Mouse (Mus musculus) lung, embryonic 15.5 days (tissue): ENCODE measurements around the gene Fstl1. TPM values are rescaled to one million over a fixed set of nuclear protein-coding genes. Genes with fewer than 3 reads are reported as not detected.

Experiments used
- ATAC-seq: fragments of 200-750 bp; cut with Nextera tagmentation; 2 replicates; pipeline ENCODE4 v1.8.0; 2017; ENCODE audit warnings: moderate number of reproducible peaks, borderline replicate concordance; ENCODE audit not compliant: low FRiP score, low TSS enrichment; ENCODE audit errors: extremely low read depth
- H3K27ac ChIP-seq: fragments of 300-500 bp; sonication (generic); 2 replicates; pipeline ENCODE4 v1.5.1; 2015; ENCODE audit warnings: moderate library complexity, mild to moderate bottlenecking, inconsistent platforms
- H3K27me3 ChIP-seq: fragments of 300-500 bp; sonication (generic); 2 replicates; pipeline ENCODE4 v1.6.1; 2015; ENCODE audit warnings: inconsistent platforms
- H3K36me3 ChIP-seq: fragments of 300-500 bp; sonication (generic); 2 replicates; pipeline ENCODE4 v1.6.1; 2015; ENCODE audit warnings: inconsistent platforms
- H3K4me1 ChIP-seq: fragments of 300-500 bp; sonication (generic); 2 replicates; pipeline ENCODE4 v1.6.1; 2015; ENCODE audit warnings: inconsistent platforms
- H3K4me2 ChIP-seq: fragments of 300-500 bp; sonication (generic); 2 replicates; pipeline ENCODE4 v1.6.1; 2015; ENCODE audit warnings: inconsistent platforms, mild to moderate bottlenecking, moderate library complexity
- H3K4me3 ChIP-seq: fragments of 300-500 bp; sonication (generic); 2 replicates; pipeline ENCODE4 v1.5.1; 2015; ENCODE audit warnings: mild to moderate bottlenecking, inconsistent platforms
- H3K9ac ChIP-seq: fragments of 300-500 bp; sonication (generic); 2 replicates; pipeline ENCODE4 v1.6.1; 2015; ENCODE audit warnings: inconsistent platforms
- H3K9me3 ChIP-seq: fragments of 300-500 bp; sonication (generic); 2 replicates; pipeline ENCODE4 v1.6.1; 2016; ENCODE audit warnings: inconsistent platforms
- WGBS: fragments of 180-500 bp; shearing (Covaris S2); methylation state at CpG from one replicate; pipeline ENCODE4 v1.1.7; 2015; 5-methylcytosine and 5-hydroxymethylcytosine counted together
- polyA plus RNA-seq: library from polyadenylated mRNA; unstranded; fragments of >200 nt; fragmentation: Nextera tagmentation; extraction: Ambion mirVana; gene quantifications from 2 replicates; pipeline ENCODE4 v1.2.1, GENCODE M21; 2015

The Fstl1 gene
- polyA plus RNA-seq, 1 experiment from 2014 or later: 550 TPM

DNA sequence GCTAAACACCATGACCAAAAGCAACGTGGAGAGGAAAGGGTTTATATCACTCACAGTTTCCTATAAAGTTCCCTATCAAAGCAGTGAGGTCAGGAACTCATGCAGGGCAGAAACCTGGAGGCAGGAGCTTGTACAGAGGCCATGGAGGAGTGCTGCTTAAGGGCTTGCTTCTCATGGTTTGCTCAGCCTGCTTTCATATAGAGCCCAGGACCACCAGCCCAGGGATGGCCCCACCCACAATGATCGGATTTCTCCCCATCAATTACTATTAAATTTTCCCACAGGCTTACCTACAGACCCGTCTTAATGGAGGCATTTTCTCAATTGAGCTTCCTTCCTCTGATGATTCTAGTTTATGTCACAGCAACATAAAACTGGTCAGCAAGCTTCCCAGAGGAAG lies 60.9 kb downstream of the Fstl1 start:
- Histone ChIP-seq H3K36me3 (peaks cover 34% of the 10 kb centered on the region), H3K27me3 (no peaks in the 10 kb centered on the region), H3K4me3 (no peak overlapping the region), H3K9me3 (no peaks in the 10 kb centered on the region), H3K4me1 (no peaks in the 10 kb centered on the region), H3K9ac (no peak overlapping the region), H3K4me2 (no peak overlapping the region), H3K27ac (no peak overlapping the region)
- 61% methylated on average over 3 of the region's 3 CpGs for WGBS
- no peak for ATAC-seq

DNA sequence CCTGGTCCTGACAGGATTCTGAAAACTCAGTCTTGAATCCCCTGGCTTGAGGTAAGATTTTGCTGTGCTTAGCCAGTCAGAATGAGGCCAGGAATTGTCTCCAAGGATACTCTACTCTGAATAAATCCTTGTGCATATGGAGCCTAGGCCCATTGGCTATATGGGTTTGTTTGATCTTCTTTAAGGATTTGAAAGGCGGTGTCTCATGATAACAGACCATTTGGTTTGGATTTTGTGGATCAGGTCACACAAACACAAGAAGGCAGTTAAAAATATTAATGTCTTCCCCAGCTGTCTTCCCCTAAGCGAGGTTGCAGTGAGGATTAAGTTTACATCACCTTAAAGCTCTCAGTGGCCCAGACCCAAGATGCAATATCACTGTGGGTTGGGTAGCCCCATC lies 65.8 kb downstream of the Fstl1 start:
- H3K36me3 ChIP-seq: no peaks in the 10 kb centered on the region
- H3K4me1 ChIP-seq: peaks cover 13% of the 10 kb centered on the region
- WGBS: 32% methylated on average over 2 of the region's 2 CpGs
- H3K9me3 ChIP-seq: no peaks in the 10 kb centered on the region
- no peak for ATAC-seq
- H3K27ac ChIP-seq: no peak overlapping the region
- H3K9ac ChIP-seq: no peak overlapping the region
- no peaks in the 10 kb centered on the region for H3K27me3 ChIP-seq
- no peak overlapping the region for H3K4me3 ChIP-seq
- no peak overlapping the region for H3K4me2 ChIP-seq

DNA sequence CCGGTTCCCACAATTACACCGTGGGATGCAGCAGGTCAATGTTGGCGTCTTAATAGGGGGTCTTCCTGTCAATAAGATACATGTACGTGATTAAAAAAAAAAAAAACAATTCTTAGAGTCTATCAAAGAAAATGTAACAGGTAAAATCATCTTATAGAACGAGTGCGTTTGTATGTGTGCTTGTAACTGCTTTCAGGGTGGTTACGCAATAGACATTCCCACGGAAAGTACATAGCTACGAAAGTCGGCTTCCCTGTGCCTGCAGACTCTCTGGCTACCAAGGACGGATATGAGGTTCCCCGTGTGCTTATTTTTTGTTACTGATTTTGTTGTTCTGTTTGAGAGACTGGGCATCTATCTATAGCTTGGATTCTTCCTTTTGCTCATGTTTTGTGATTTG lies 67.1 kb downstream of the Fstl1 start:
- Histone ChIP-seq H3K4me2 (no peak overlapping the region), H3K9me3 (no peaks in the 10 kb centered on the region), H3K27ac (no peak overlapping the region), H3K4me3 (no peak overlapping the region), H3K4me1 (peaks cover 13% of the 10 kb centered on the region), H3K36me3 (no peaks in the 10 kb centered on the region), H3K9ac (no peak overlapping the region), H3K27me3 (no peaks in the 10 kb centered on the region)
- no peak for ATAC-seq
- WGBS: 70% methylated on average over 12 of the region's 12 CpGs

DNA sequence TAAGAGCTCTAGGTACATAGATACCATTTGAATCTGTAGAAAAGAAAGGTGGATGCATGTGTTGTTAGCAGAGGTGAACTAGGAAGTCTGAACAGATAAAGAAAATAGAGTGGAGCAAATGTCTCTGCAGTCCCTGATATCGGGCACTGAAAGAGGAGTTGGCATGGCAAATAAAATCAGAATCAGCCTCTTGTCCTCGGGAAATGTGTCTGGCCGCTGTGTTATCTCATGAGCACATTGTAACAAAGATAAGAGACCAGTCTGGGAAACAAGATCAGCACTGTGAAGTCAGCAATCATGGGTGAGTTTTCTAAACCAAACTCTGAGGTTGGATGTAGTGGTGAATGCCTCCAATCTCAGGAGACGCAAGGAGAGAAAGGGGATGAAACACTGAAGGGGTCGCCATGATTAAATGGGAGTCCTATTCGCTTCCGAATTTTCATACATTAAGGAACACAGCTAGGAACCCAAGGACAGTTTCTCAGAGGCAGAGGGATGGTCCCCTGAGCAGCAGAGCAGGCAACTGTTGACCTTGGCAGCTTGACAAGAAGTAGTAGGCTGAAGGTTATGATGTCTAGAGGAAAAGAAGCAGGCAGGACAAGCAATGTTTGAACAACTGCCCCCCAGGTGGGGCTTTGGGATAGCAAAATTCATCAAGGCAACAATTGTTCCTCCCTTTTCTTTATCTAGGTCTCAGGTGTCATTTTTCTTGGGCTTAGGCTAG lies 68.7 kb downstream of the Fstl1 start:
- H3K27ac ChIP-seq: no peak overlapping the region

DNA sequence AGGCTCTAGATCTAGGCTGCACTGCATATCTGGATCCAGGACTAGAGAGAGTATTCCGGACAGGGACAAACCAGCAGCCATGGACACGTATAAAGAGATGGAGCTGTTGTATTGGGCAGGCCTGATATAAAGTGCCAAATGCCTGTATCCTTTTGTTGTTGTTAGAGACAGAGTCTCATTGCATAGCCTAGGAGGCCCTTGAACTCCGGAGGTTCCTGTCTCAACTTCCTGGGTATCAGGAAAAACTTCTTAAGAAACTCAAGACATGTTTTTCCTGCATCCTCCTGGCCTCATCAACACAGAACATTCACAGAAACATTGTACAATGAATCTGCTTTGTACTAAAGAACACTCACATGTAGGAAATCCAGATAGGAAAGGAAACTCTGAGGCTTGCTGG lies 70.4 kb downstream of the Fstl1 start:
- ATAC-seq: no peak
- no peak overlapping the region for H3K9ac ChIP-seq
- H3K27me3 ChIP-seq: no peaks in the 10 kb centered on the region
- peak overlapping the region; percentile 29; the same call in 1 of the 2 replicates for H3K27ac ChIP-seq
- no peaks in the 10 kb centered on the region for H3K36me3 ChIP-seq
- no peak overlapping the region for H3K4me2 ChIP-seq
- 74% methylated on average over 3 of the region's 3 CpGs for WGBS
- H3K4me1 ChIP-seq: peaks cover 21% of the 10 kb centered on the region
- no peaks in the 10 kb centered on the region for H3K9me3 ChIP-seq
- H3K4me3 ChIP-seq: no peak overlapping the region

More for the DNA sequence above, 68.7 kb downstream of the Fstl1 start:
- no peak for ATAC-seq
- no peaks in the 10 kb centered on the region for H3K27me3 ChIP-seq
- H3K4me1 ChIP-seq: peaks cover 16% of the 10 kb centered on the region
- no peak overlapping the region for H3K9ac ChIP-seq
- H3K36me3 ChIP-seq: no peaks in the 10 kb centered on the region
- 37% methylated on average over 7 of the region's 7 CpGs for WGBS
- no peak overlapping the region for H3K4me2 ChIP-seq
- no peak overlapping the region for H3K4me3 ChIP-seq
- no peaks in the 10 kb centered on the region for H3K9me3 ChIP-seq

DNA sequence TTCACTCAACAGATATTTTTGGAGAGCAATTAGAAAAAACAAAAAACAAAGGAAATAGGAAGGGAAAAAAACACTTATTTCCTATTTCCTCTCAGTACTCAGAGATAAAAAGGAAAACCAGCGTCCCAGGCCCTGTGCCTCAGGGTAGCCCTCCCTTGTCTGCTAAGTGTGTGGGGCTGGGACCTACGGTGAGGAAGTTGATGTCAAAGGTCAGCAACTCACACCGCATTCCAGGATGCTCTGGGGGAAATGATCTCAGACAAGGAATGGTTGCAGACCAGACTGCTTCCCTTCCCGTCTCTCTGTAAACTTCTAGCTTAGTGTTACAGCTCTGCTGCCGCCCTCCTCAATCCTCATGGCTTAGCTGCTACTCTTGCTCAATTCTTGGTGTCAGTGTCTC lies 74.7 kb downstream of the Fstl1 start:
- no peak overlapping the region for H3K9ac ChIP-seq

DNA sequence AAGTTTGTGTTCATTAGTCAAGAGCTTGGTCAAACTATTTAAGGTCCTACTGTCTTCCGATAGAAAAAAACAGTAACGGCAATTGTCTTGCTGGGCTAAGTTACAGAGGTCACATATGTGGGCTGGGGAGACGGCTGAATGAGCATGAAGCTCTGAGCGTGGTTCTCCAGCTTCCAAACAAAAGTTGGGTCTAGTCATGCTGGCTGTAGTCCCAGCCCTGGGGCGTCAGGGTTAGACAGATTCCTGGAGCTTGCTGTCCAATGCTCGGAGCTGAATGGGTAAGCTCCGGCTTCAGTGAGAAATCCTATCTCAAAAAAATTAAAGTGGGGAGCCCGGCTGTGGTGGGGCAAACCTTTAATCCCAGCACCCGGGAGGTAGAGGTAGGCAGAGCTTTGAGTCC lies 76.6 kb downstream of the Fstl1 start:
- WGBS: 56% methylated on average over 9 of the region's 9 CpGs
- Histone ChIP-seq H3K27ac (no peak overlapping the region), H3K9ac (no peak overlapping the region), H3K27me3 (no peaks in the 10 kb centered on the region), H3K4me1 (peaks cover 19% of the 10 kb centered on the region), H3K4me2 (no peak overlapping the region), H3K9me3 (no peaks in the 10 kb centered on the region), H3K36me3 (no peaks in the 10 kb centered on the region), H3K4me3 (no peak overlapping the region)
- ATAC-seq: no peak; the same call in 1 of the 2 replicates

More for the DNA sequence above, 74.7 kb downstream of the Fstl1 start:
- peak; percentile 71; the same call in 1 of the 2 replicates for ATAC-seq
- 31% methylated on average over 5 of the region's 5 CpGs for WGBS
- Histone ChIP-seq H3K9me3 (no peaks in the 10 kb centered on the region), H3K4me2 (no peak overlapping the region), H3K27me3 (no peaks in the 10 kb centered on the region), H3K4me3 (no peak overlapping the region), H3K27ac (peak overlapping the region; percentile 46; the same call in 1 of the 2 replicates), H3K36me3 (no peaks in the 10 kb centered on the region), H3K4me1 (peaks cover 19% of the 10 kb centered on the region)

DNA sequence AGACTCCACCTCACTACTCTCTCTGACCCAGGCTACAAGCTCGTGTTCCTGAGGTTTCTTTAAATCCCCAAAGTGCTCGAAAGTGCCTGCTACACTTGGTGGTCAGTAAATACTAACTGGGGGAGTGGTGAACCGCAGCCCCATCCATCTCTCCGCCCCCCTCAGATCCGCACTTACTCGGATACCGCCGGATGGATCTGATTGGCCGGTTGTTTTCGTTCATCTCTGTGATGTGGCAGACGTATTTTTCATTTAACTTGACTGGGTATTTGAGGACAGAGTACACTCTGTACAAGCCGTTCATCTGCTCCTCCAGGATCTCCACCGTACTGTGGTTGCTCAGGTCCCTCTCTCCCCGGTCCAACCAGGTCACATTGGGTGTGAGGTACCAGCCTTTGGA lies 77.4 kb downstream of the Fstl1 start:
- Histone ChIP-seq H3K4me1 (peaks cover 19% of the 10 kb centered on the region), H3K4me2 (no peak overlapping the region)
- 49% methylated on average over 14 of the region's 14 CpGs for WGBS

DNA sequence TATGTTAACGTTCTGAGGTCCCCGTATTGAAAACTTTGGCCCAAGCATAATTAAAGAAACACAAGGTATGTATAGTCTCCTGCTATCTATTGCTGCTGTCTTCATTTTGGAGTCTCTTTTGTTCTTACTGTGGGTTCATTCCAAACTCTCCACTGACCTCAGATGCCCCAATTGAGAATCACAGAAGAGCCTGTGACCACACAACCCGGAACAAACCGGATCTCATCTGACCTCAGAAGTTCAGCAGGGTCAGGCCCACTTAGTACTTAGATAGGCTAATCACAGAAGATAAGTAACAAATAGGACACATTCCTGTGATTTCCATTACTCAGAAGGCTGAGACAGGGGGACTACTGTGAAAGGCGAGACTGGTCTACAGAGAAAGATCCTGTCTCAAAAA lies 77.9 kb downstream of the Fstl1 start:
- Histone ChIP-seq H3K27me3 (no peaks in the 10 kb centered on the region), H3K9ac (no peak overlapping the region), H3K4me2 (no peak overlapping the region), H3K36me3 (no peaks in the 10 kb centered on the region), H3K27ac (no peak overlapping the region), H3K4me3 (no peak overlapping the region), H3K4me1 (peaks cover 19% of the 10 kb centered on the region), H3K9me3 (no peaks in the 10 kb centered on the region)
- WGBS: 36% methylated on average over 5 of the region's 5 CpGs
- ATAC-seq: no peak

More for the DNA sequence above, 77.4 kb downstream of the Fstl1 start:
- H3K36me3 ChIP-seq: no peaks in the 10 kb centered on the region
- H3K27me3 ChIP-seq: no peaks in the 10 kb centered on the region
- no peak overlapping the region for H3K4me3 ChIP-seq
- no peak overlapping the region for H3K27ac ChIP-seq
- no peaks in the 10 kb centered on the region for H3K9me3 ChIP-seq
- no peak overlapping the region for H3K9ac ChIP-seq
- ATAC-seq: no peak

DNA sequence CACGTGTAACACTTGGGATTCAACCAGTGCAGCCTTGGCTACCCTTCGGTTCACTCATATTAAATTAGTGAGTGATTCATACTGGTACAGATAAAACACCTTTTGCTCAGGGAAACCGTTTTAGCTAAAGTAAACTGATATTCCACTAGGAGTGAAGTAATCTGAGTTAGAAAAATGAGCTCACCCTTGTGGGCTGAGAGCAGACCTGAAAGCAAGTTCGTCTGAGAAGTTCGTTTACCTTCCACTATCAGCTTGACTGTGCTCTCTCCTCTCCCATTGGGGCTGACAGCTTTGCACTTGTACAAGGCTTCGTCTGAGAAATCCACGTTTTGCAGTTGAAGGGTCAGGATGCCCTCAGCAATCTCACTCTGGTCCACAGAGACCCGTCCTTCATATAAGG lies 78.9 kb downstream of the Fstl1 start:
- WGBS: 33% methylated on average over 8 of the region's 8 CpGs
- peaks cover 16% of the 10 kb centered on the region for H3K4me1 ChIP-seq
- no peak for ATAC-seq

DNA sequence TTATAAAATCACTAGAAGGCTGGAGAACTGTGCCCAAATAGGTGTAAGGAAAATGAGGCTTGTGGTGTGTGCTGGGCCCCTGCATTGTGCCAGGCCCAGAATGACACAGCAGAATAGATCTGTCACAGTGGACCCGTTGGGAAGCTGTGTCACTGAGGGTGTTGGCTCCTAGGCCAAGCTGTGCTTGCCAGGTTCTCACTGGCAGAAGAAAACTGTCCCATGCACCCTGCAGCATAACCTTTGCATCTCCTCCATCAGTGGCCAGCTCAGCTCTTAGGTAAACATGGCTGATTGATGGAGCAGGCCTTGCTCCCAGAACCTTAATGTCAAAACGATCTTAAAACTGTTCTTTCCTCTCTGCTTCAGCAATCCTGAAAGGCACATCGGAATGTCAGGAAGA lies 79.7 kb downstream of the Fstl1 start:
- H3K27ac ChIP-seq: no peak overlapping the region
- H3K36me3 ChIP-seq: no peaks in the 10 kb centered on the region

More for the DNA sequence above, 78.9 kb downstream of the Fstl1 start:
- Histone ChIP-seq H3K27me3 (no peaks in the 10 kb centered on the region), H3K36me3 (no peaks in the 10 kb centered on the region), H3K9ac (no peak overlapping the region), H3K27ac (no peak overlapping the region), H3K4me2 (no peak overlapping the region), H3K9me3 (no peaks in the 10 kb centered on the region), H3K4me3 (no peak overlapping the region)

DNA sequence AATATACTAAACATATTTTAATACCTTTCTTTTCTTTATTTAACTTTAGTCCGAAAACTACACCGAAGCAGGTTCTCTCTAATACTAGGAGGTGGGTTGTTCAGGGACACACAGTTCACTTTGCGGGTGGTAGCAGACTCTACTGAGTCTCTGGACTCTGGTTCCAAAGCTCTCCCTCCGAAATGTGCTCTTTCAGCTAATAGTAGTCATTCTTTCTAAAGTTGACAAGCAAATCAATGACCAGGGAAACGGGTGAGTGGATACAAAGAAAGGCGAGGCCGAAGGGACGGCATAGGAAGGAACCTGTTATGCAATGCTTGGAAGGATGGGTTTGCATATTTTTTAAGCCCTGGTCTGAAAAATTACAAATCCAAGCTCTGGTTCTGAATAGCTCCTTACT lies 80.8 kb downstream of the Fstl1 start:
- Histone ChIP-seq H3K4me2 (no peak overlapping the region), H3K4me1 (peaks cover 9% of the 10 kb centered on the region), H3K4me3 (no peak overlapping the region), H3K9me3 (no peaks in the 10 kb centered on the region), H3K27ac (no peak overlapping the region), H3K36me3 (no peaks in the 10 kb centered on the region), H3K9ac (no peak overlapping the region), H3K27me3 (no peaks in the 10 kb centered on the region)
- ATAC-seq: no peak
- 73% methylated on average over 8 of the region's 8 CpGs for WGBS

More for the DNA sequence above, 79.7 kb downstream of the Fstl1 start:
- H3K4me2 ChIP-seq: no peak overlapping the region
- peaks cover 16% of the 10 kb centered on the region for H3K4me1 ChIP-seq
- no peak overlapping the region for H3K9ac ChIP-seq
- H3K27me3 ChIP-seq: no peaks in the 10 kb centered on the region
- no peak for ATAC-seq
- 21% methylated on average over 3 of the region's 3 CpGs for WGBS
- no peaks in the 10 kb centered on the region for H3K9me3 ChIP-seq
- no peak overlapping the region for H3K4me3 ChIP-seq
